Mouse (Mus musculus) E14TG2a.4 (cell line): ENCODE measurements at regions not wholly inside any gene's neighbourhood (a gene's known extent, or its start where the extent isn't known, plus 50 kb on each side); places are given as distances from the start of the nearest gene placed in this dataset.

Experiments
- CTCF ChIP-seq: conservative IDR thresholded peaks from 2 replicates; pipeline ENCODE4 v1.5.1; 2014; ENCODE audit warnings: low read length
- NANOG ChIP-seq: IDR thresholded peaks from 2 replicates; pipeline ENCODE4 v1.6.1; 2014; ENCODE audit warnings: borderline replicate concordance, low read length, mixed read lengths
- POU5F1 ChIP-seq: IDR thresholded peaks from 2 replicates; pipeline ENCODE4 v1.6.1; 2014; ENCODE audit warnings: low read length, borderline replicate concordance

DNA sequence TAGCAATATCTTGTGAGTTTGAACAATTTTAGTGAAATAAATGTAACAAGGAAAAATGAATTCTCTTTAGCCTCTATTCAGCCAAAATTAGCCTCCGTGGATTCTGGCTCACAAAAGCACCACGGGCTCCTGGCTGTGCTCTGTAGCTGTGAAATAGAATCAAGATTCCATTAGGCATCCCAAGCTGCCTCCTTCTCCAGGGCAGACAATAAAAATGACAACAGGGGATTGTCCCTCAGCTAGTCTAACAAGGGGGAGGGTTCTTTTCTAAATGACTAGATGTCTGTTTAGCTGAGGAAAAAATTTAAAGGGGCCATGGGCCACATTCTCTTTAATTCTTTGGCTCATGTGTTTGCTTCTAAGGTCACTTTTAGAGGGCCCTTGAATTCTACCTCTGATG lies 272.0 kb upstream of the Fign start:
- TF ChIP-seq CTCF = no peak
- TF ChIP-seq POU5F1 = no peak
- TF ChIP-seq NANOG = no peak
